Mouse (Mus musculus) brain, embryonic 18.5 days (tissue): Measurements from ENCODE around the gene Cp.
A peak's percentile ranks its signal among the peaks of the same experiment; 100 is the strongest.
"Not testable (repeated sequence)": the region's sequence is repeated elsewhere in the genome, so short reads cannot be mapped to it uniquely, and the experiment has no call there.

Source experiments
- DNase-seq: peaks from one replicate; pipeline ENCODE4 v3.0.0-alpha.2; 2012; ENCODE audit warnings: low read depth, low spot score

Gene Cp

GRCm38 (mm10) chr3:20007275-20007674, 50.4 kb downstream of the Cp start:
- DNase-seq, result no peak

DNA sequence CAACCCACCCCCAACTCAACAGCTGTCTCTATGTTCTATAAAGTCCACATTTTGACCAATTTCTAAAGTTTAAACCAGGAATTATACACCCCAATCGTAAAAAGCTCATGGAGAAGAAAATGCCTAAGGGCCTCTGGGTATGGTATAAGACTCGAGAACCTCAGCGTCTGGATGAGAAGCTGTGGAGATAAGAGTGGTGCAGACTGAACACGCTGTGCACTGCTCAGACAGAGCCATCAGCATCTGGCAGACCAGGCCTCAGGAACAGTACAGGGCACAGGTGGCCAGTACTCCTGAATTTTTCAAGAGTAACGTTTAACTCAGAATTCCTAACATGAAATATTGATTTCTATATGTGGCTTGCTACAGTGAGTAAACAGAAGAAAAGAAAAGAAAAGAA, 50.9 kb downstream of the Cp start:
- no peak for DNase-seq

GRCm38 (mm10) chr3:20010464-20010863, 53.6 kb downstream of the Cp start:
- no peak for DNase-seq

- DNase-seq, result not testable (repeated sequence)
These were observed 54.1 kb downstream of the Cp start for GRCm38 (mm10) chr3:20010905-20011304.

GRCm38 (mm10) chr3:20014454-20014853, 57.6 kb downstream of the Cp start:
- no peak for DNase-seq

GRCm38 (mm10) chr3:20018076-20018475, 61.2 kb downstream of the Cp start:
- no peak for DNase-seq

DNA sequence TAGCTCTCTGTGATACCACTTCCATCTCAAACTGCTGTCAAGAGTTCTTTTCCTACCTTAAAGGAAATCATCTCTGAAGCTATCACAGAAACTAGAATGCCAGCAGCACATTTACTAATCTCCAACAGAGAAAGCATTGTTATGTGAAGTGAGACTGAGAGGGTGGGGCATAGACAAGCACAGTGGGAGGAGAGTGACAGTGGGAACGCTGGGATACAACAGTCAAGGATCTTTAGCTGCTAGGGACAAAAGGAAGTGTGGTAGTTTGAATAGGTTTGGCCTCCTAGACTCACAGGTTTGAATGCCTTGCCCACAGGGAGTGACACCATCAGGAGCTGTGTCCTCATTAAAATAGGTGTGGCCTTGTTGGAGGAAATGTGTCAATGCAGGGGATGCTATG, 67.0 kb downstream of the Cp start:
- DNase-seq, result no peak

- no peak for DNase-seq
These were observed 69.6 kb downstream of the Cp start for GRCm38 (mm10) chr3:20026481-20026880.

DNA sequence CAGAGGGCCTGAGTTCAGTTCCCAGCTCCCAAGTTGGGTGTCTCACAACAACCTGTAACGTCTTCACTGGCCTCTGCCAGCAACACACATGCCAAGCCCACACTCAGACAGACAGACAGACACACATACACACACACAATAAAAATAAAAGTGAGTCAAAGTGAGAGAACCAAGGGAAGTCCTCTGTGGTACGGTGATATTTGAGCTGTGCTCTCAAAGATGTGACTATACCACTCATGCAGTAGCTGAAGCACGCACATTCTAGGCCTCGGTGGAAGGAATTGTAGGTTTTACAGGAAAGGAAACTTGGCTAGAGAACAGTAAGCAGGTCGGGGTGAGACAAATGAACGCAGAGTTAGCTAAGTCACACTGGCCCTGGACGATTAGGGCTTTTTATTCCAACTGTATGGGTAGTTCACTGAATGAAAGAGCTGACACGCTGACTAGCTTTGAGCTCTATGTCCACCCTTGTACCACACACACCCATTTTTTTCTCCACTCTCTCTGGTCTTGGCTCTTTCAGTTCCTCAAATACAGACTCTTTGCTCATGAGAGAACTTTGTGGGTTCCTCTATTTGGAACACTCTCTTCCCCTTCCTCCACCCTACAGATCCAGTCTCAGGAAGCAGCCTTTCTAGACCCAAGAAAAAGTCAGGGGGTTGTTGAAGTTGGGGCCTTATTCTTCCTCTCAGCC, 70.3 kb downstream of the Cp start:
- DNase-seq, result no peak

DNA sequence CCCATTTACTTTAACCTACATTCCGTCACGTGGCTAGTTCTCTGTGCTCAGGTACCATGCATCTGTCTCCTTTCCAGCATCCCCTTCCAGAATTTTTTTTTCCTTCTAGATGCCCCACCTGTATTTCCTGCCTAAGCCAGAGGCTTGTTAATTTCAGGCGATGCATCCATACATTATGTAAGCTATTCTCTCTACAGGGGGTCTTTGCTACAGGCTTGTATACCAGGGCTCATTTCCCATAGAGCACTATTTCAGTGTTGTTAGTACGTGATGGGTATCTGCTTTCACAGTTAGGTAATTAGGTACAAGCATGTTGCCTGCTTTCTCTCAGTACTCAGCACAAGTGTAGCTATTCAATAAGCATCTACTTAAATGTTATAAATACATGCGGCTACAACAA, 70.9 kb downstream of the Cp start:
- DNase-seq, result no peak

- DNase-seq, result no peak
These were observed 71.8 kb downstream of the Cp start for GRCm38 (mm10) chr3:20028640-20029039.

DNA sequence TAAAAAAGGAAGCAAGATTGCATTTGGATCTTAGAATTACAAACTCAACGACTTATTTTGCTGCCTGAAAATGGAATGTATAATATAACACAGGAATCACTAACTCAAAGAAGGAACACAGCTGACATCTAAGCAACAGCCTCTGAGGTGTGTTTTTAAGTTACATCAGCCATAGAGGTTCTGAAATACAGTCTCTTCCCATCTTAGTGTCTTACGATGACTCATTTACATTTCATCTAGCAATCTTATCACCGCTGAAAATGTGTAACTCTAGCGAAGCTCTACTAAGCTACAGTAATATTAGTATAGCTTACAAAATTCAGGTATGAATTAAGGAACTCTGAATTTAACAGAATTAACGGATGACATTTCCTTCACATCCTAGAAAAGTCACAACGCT, 74.0 kb downstream of the Cp start:
- DNase-seq, result no peak

- no peak for DNase-seq
These were observed 77.2 kb downstream of the Cp start for GRCm38 (mm10) chr3:20033761-20034718.

DNA sequence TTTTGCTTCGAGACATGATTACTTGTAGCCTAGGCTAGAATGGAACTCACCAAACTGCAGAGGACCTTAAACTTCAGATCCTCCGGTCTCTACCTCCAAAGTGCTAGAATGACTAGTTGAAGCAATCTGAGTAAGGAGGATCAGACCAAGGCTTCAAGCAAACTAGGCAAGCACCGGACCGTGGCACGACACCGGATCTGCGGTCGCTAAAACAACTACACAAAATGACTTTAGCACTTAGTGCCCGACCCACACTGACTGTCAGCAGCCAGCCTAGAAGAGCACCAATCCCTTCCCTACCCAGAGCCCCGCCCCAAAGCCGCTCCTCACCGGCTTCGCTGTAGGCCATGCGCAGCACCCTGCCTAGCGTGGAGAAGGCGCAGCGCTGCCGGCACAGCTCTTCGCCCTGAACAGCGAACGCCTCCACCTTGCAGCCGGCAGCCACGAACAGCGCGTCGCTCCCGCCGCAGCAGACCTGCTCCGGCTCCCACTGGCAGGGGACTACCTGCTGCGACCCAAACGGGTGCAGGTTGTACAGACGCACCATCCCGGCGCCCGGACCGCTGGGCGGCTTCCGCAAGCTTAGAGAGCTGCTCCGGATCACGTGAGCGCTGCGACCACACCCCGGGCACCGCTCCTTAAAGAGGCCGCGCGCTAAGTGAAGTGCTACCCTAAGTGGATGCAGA, 78.0 kb downstream of the Cp start, which contains the start of gene Hps3:
Gene Hps3, minus strand, starts transcription at position 597 of the 686 bp plus-strand sequence.
- DNase-seq, result peak; percentile 60

DNA sequence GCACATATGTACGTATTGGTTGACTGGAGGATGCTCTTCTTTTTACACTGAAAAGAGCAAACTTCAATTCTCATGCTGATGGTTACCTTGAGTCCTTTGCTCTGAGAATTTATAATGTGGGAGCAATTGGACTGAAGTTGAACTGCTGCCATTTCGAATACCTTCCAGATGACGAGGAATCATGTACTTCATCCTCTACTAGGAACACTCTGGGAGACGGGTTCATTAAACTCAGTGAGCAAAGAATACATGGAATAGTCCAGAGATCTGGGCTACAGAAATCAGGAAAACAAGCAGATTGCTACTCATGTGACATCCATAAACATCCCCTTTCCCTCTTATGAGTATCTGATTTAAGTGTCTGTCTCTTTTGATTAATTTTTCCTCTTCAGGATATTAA, 79.2 kb downstream of the Cp start:
- no peak for DNase-seq

GRCm38 (mm10) chr3:20041461-20041860, 84.6 kb downstream of the Cp start:
- not testable (repeated sequence) for DNase-seq

- DNase-seq, result not testable (repeated sequence)
These were observed 87.9 kb downstream of the Cp start for GRCm38 (mm10) chr3:20044736-20045135.

DNA sequence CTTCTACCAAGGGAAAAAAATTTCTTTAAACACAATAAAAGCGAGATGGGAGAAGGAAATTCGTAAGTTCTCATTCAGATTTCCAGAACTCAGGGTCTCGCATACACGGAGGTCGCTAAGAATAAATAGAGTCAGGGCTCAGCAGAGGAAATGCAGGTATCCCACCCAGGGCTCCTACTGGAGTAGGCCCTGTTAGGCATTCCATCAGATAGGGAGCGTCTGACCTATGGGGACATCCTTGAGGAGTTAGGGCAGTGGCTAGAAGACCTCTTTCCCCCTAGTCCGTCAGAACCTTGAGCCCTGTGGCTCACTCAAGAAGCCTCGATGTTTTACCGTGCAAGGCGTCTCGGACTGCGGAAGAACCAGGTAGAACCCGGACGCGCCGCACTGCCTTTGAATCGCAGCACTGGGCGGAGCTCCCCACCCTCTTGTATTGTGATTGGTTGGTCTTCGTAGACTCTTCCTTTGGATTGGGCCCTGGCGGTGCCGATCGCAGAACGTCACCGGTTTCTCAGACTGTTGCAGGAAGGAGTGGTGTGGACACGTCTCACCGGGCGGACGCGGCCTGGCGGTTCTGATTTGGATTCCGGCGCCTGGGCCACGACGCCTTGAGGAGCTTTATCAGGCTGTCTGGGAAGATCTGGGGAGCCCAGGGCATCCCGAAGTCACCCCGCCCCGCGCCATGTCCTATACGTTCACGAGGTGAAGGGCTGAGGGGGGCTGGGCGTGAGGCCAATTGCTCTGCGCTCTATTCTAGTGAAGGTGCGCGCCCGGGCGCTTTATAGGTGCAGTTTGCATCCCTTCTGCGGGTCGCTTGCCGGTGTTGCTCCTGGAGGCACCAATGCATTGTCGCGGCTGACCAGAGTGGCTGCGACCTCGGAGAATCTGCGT, 100.7 kb downstream of the Cp start, which contains the start of gene Hltf:
Gene Hltf, plus strand, starts transcription at position 506 of the 891 bp plus-strand sequence.
- DNase-seq, result peak; percentile 89

- no peak for DNase-seq
These were observed 101.3 kb downstream of the Cp start for GRCm38 (mm10) chr3:20058197-20058541.
